In the genomic region with DNA sequence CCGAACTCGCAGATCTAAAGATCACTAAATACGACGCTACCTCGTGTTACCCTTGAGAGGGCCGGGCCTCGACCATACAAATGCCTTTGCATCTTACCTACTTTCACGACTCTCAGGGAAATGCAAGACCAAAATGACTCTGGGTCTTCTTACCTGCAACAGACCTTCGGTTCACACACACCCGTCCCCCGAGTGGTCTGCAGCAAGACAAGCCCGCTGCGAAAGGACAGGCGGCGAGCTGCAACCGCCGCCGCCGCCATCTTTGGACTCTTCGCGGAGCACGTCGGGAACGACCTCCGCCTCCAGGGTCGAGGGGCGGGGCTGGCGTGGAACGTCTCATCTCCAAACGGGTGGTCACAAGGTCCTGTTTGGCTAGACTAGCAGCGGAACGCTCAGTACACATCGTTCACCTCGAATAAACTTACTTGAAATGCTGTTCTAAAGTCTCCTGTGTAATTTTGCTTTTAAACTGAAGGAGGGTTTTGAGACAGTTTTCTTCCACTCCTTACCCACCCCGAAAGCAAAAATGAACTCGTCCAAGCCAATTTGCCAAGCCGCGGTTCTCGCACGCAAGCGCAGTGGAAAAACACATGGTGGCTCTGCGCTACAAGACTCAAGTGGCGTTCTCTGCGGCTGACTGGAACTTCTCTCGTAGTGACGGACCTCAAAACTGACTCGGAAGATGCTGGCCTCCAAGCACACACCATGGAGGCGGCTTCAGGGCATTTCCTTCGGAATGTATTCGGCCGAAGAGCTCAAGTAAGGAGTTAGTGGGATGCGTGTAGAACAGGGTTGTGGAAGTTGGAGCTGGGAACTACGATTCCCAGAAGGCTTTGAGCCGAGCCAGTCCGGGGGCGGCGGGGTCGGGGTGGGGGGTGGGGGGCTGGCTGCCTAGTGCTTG, we compare ENCODE assay signal across 8 mouse cellular contexts. TPM values are rescaled to one million over a fixed set of nuclear protein-coding genes. Genes with fewer than 3 reads are reported as not detected.
A peak's percentile ranks its signal among the peaks of the same experiment; 100 is the strongest.
DNase-seq lines count a peak whose midpoint lies in the region; ATAC-seq lines count a peak whose summit lies in the region.

Gene Ptcd3, minus strand, starts transcription at position 270 of the 901 bp plus-strand sequence.
Gene Polr1a, plus strand, starts transcription at position 573 of the 901 bp plus-strand sequence.

- peak within 1 kb of the TSS; percentile 69 for H3K9ac ChIP-seq in intestine, embryonic 14.5 days (ENCODE audit: low read length)

- H3K36me3 ChIP-seq in intestine, embryonic 14.5 days (ENCODE audit: control insufficient read depth, insufficient read depth, low read length), result peaks cover 38% of the 10 kb centered on the region

- peak; percentile 93 for ATAC-seq in intestine, embryonic 14.5 days (replicated peaks; ENCODE audit: low FRiP score, low TSS enrichment, low read depth)

- H3K4me3 ChIP-seq in intestine, embryonic 14.5 days (ENCODE audit: low read depth, low read length), result peak within 1 kb of the TSS; percentile 77

- WGBS in intestine, embryonic 14.5 days, result under 1% methylated on average over 58 of the region's 58 CpGs

- H3K27ac ChIP-seq in intestine, embryonic 14.5 days (ENCODE audit: low read depth), result peak within 1 kb of the TSS; percentile 81

- no peaks in the 10 kb centered on the region for H3K9me3 ChIP-seq in intestine, embryonic 14.5 days (ENCODE audit: control insufficient read depth, low read length)

- intact Hi-C loops in left cerebral cortex, postnatal 14 days (cut with DNase I), result loop anchor here (10.0 kb wide), 1 partner anchor 436 kb away; the partner anchor contains the start of genes 0610030E20Rik and Usp39

- H3K4me1 ChIP-seq in intestine, embryonic 14.5 days (replicated peaks; ENCODE audit: control insufficient read depth, insufficient read depth, low read length), result no peaks in the 10 kb centered on the region; the same call in 1 of the 2 replicates

- H3K4me2 ChIP-seq in intestine, embryonic 14.5 days (ENCODE audit: low read length), result peak within 1 kb of the TSS; percentile 90

- peak; percentile 89 to 90 for DNase-seq in adrenal gland, adult 18-20 months (ENCODE audit: low spot score in 2 of 2)
- peak; percentile 95 for DNase-seq in embryo, embryonic 11 days
- peak; percentile 86 for DNase-seq in gastrocnemius, postnatal 25 days
- peak; percentile 97 for DNase-seq in intestine, embryonic 14.5 days (ENCODE audit: low spot score)
- DNase-seq in left cerebral cortex, postnatal 14 days (ENCODE audit: low spot score in 2 of 2), result peak; percentile 93 to 94
- peak; percentile 94 for DNase-seq in mesoderm, embryonic 11.5 days (ENCODE audit: low read depth, low spot score)
- DNase-seq in right cerebral cortex, postnatal 36 days (ENCODE audit: low spot score in 2 of 2), result peak; percentile 81 to 83
- peak; percentile 96 for DNase-seq in yolk sac, embryonic 10.5 days (ENCODE audit: low spot score)

- H3K27me3 ChIP-seq in intestine, embryonic 14.5 days (replicated peaks; ENCODE audit: control insufficient read depth, insufficient read depth, low read length), result no peaks in the 10 kb centered on the region

RNA-seq across cellular contexts. Expression of gene Ptcd3, which starts in this region (rescaled TPM):
- 10 to 100 TPM; 95.0 to 97.9 TPM for total RNA-seq in adrenal gland, adult 18-20 months (2021)
- total RNA-seq in gastrocnemius, postnatal 25 days (2021), result 10 to 100 TPM; 65.0 to 76.7 TPM
- 116 and 121 TPM in 2 replicates for polyA plus RNA-seq in intestine, embryonic 14.5 days (2014; fragmentation: Nextera tagmentation; extraction: Ambion mirVana)
- 10 to 100 TPM; 66.2 to 68.8 TPM for total RNA-seq in left cerebral cortex, postnatal 14 days (2021)

RNA-seq across cellular contexts. Expression of gene Polr1a, which starts in this region (rescaled TPM):
- total RNA-seq in adrenal gland, adult 18-20 months (2021), result 10 to 100 TPM; 52.5 to 75.2 TPM
- total RNA-seq in gastrocnemius, postnatal 25 days (2021), result 10 to 100 TPM; 26.7 to 34.2 TPM
- polyA plus RNA-seq in intestine, embryonic 14.5 days (2014; fragmentation: Nextera tagmentation; extraction: Ambion mirVana), result 32.9 and 35.2 TPM in 2 replicates
- 10 to 100 TPM; 28.5 to 32.3 TPM for total RNA-seq in left cerebral cortex, postnatal 14 days (2021)

Comparison
In these comparisons a context has a peak if more than half of its experiments do, and no peak if none do; other contexts are left out.
1. Peak in every context shown above with its lines: DNase-seq, ATAC-seq, H3K4me3 ChIP-seq and H3K27ac ChIP-seq.